Mouse (Mus musculus): ENCODE data around the gene Mug1. TPM values are rescaled to one million over a fixed set of nuclear protein-coding genes. Genes with fewer than 3 reads are reported as not detected.
"Not testable (repeated sequence)": the region's sequence is repeated elsewhere in the genome, so short reads cannot be mapped to it uniquely, and the experiment has no call there.

Gene Mug1
- 0.16 and 0.39 TPM in 2 replicates for polyA plus RNA-seq (2012; rRNA removed)

- not testable (repeated sequence) for H3K4me3 ChIP-seq (replicated peaks; ENCODE audit: extremely low read depth, low read depth, low read length); DNase-seq; H3K4me1 ChIP-seq (ENCODE audit: control insufficient read depth, insufficient read depth, low read length)
- 71% methylated on average over 4 of the region's 4 CpGs for WGBS
Observed at GRCm38 (mm10) chr6:121838271-121838670, at the start of gene Mug1. Mug1 (plus strand) TSS chr6:121838541.

- 73% methylated on average over 4 of the region's 4 CpGs for WGBS
- no peak for TF ChIP-seq POLR2A (IDR thresholded peaks at IDR 0.05; ENCODE audit: borderline replicate concordance, extremely low read depth, low read depth, low read length)
- no peak for TF ChIP-seq CTCF (IDR thresholded peaks at IDR 0.05; ENCODE audit: insufficient read depth, low read length)
Observed at GRCm38 (mm10) chr6:121828034-121828433, 10.3 kb upstream of the Mug1 start.

GRCm38 (mm10) chr6:121836361-121836760 is 2.0 kb upstream of the Mug1 start:
- Histone ChIP-seq H3K4me3 (replicated peaks; ENCODE audit: extremely low read depth, low read depth, low read length) (no peak overlapping the region), H3K4me1 (ENCODE audit: control insufficient read depth, insufficient read depth, low read length) (no peaks in the 10 kb centered on the region)
- TF ChIP-seq POLR2A (IDR thresholded peaks at IDR 0.05; ENCODE audit: borderline replicate concordance, extremely low read depth, low read depth, low read length) (no peak), CTCF (IDR thresholded peaks at IDR 0.05; ENCODE audit: insufficient read depth, low read length) (no peak)
- no peak for DNase-seq
- 98% methylated on average over 1 of the region's 1 CpGs for WGBS

More at GRCm38 (mm10) chr6:121828034-121828433, 10.3 kb upstream of the Mug1 start:
- Histone ChIP-seq H3K4me3 (replicated peaks; ENCODE audit: extremely low read depth, low read depth, low read length) (no peak overlapping the region), H3K4me1 (ENCODE audit: control insufficient read depth, insufficient read depth, low read length) (no peaks in the 10 kb centered on the region)
- no peak for DNase-seq

GRCm38 (mm10) chr6:121848378-121848777 is 10.0 kb downstream of the Mug1 start:
- no peak for DNase-seq
- WGBS, result 19% methylated on average over 1 of the region's 1 CpGs

More at GRCm38 (mm10) chr6:121848378-121848777, 10.0 kb downstream of the Mug1 start:
- Histone ChIP-seq H3K4me1 (ENCODE audit: control insufficient read depth, insufficient read depth, low read length) (no peaks in the 10 kb centered on the region), H3K4me3 (replicated peaks; ENCODE audit: extremely low read depth, low read depth, low read length) (no peak overlapping the region)
- no peak for TF ChIP-seq CTCF (IDR thresholded peaks at IDR 0.05; ENCODE audit: insufficient read depth, low read length)
- no peak for TF ChIP-seq POLR2A (IDR thresholded peaks at IDR 0.05; ENCODE audit: borderline replicate concordance, extremely low read depth, low read depth, low read length)

Other genes starting within 250 kb of the Mug1 start
- gene A2m, start 203.2 kb upstream of the Mug1 start, polyA plus RNA-seq (2012; rRNA removed), result 0.08 and 0.15 TPM in 2 replicates
- not detected in 2 replicates for gene Gm7298, start 105.6 kb upstream of the Mug1 start, polyA plus RNA-seq (2012; rRNA removed)
- gene Mug2, start 168.2 kb downstream of the Mug1 start, polyA plus RNA-seq (2012; rRNA removed), result 0.07 TPM in 1 of 2 replicates, not detected in the other

Data from lung, adult 2 months (tissue).